ENCODE assay signal across 11 mouse cellular contexts in the genomic region with DNA sequence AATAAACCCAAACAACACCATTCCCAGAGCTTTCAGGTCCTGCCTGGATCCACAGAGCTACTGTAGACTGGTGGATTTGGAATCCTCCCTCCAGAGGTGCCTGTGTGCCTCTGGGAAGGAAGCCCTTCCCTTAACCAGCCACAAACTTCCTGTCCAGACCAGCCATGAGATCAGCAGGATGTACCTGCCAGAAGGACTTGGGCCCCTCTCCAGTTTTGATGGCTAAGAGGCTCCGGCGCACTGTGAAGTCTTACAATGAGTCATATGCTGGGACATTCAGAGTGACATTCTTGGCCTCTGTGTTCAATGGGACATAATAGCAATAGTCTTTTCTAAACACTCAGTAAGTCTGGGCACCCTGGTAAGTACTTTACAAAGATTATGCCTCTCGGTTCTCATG.
A peak's percentile ranks its signal among the peaks of the same experiment; 100 is the strongest.
DNase-seq lines count a peak whose midpoint lies in the region; ATAC-seq and TF ChIP-seq lines count a peak whose summit lies in the region.
"Had no signal": no experiment of that assay in that cellular context is flagged by ENCODE, and none has a peak within 500 bp of the region (broad histone marks: within the 10 kb centered on the region; RNA-seq: fewer than 3 reads in every experiment).

No protein-coding gene starts in this region.

- 87% methylated on average over 3 of the region's 3 CpGs for WGBS in limb, embryonic 10.5 days
- 80% methylated on average over 3 of the region's 3 CpGs for WGBS in kidney, embryonic 14.5 days

- peaks cover 59% of the 10 kb centered on the region for H3K4me1 ChIP-seq in limb, embryonic 10.5 days
- peaks cover 8% of the 10 kb centered on the region; the same call in 1 of the 2 replicates for H3K4me1 ChIP-seq in kidney, embryonic 14.5 days (ENCODE audit: control insufficient read depth, insufficient read depth, low read length)

- H3K4me3 ChIP-seq in limb, embryonic 10.5 days: no peak overlapping the region
- H3K4me3 ChIP-seq in myocyte: no peak overlapping the region
- H3K4me3 ChIP-seq in kidney, embryonic 14.5 days (ENCODE audit: low read length): no peak overlapping the region
- H3K4me3 ChIP-seq: left cerebral cortex, adult 2 months had no signal

- H3K9ac ChIP-seq in kidney, embryonic 14.5 days (ENCODE audit: low read depth, low read length): no peak overlapping the region

- H3K36me3 ChIP-seq in limb, embryonic 10.5 days: no peaks in the 10 kb centered on the region
- no peaks in the 10 kb centered on the region for H3K36me3 ChIP-seq in myocyte (ENCODE audit: control insufficient read depth, insufficient read depth)
- H3K36me3 ChIP-seq in kidney, embryonic 14.5 days (ENCODE audit: control insufficient read depth, insufficient read depth, low read length): no peaks in the 10 kb centered on the region

- DNase-seq in kidney, postnatal 14 days: peak; percentile 19
- no peak for DNase-seq in kidney, adult 9 months
- peak; percentile 66 for DNase-seq in gastrocnemius, postnatal 25 days
- DNase-seq in limb, embryonic 10.5 days (ENCODE audit: low spot score): no peak
- no peak for DNase-seq in cerebellum, adult 11 months
- DNase-seq in MN1 (ENCODE audit: low spot score): no peak
- DNase-seq: cerebellum, postnatal 14 days; kidney, adult 8-10 months had no signal

- H3K9me3 ChIP-seq in limb, embryonic 10.5 days (replicated peaks): no peaks in the 10 kb centered on the region
- no peaks in the 10 kb centered on the region; the same call in 1 of the 2 replicates for H3K9me3 ChIP-seq in kidney, embryonic 14.5 days (ENCODE audit: control insufficient read depth, low read length)

- H3K27ac ChIP-seq in limb, embryonic 10.5 days: peak overlapping the region; percentile 26; the same call in 1 of the 2 replicates
- no peak overlapping the region; the same call in 1 of the 2 replicates for H3K27ac ChIP-seq in kidney, embryonic 14.5 days (ENCODE audit: low read depth, low read length)
- H3K27ac ChIP-seq: left cerebral cortex, adult 2 months had no signal

- TF ChIP-seq POLR2A in myocyte (IDR thresholded peaks at IDR 0.05; ENCODE audit: insufficient read length, low read depth): no peak

- H3ac ChIP-seq in myocyte (ENCODE audit: control insufficient read depth, insufficient read length): no peak overlapping the region

- H3K4me2 ChIP-seq in myocyte (ENCODE audit: low read depth): peak overlapping the region; percentile 76
- H3K4me2 ChIP-seq in kidney, embryonic 14.5 days (replicated peaks; ENCODE audit: low read depth, low read length): no peak overlapping the region

- H3K27me3 ChIP-seq in limb, embryonic 10.5 days (ENCODE audit: low read depth, poor library complexity, severe bottlenecking): no peaks in the 10 kb centered on the region
- H3K27me3 ChIP-seq in myocyte (ENCODE audit: control insufficient read depth, insufficient read depth, insufficient read length): no peaks in the 10 kb centered on the region
- no peaks in the 10 kb centered on the region for H3K27me3 ChIP-seq in kidney, embryonic 14.5 days (ENCODE audit: control insufficient read depth, insufficient read depth, low read length)

- no peak for ATAC-seq in kidney, embryonic 14.5 days (ENCODE audit: low FRiP score, low TSS enrichment)

- H3K79me2 ChIP-seq in myocyte (ENCODE audit: control insufficient read depth, insufficient read depth): no peaks in the 10 kb centered on the region

TF ChIP-seq in myocyte, 11 proteins besides CTCF, POLR2A, EP300 and RAD21:
- TF ChIP-seq USF1 (IDR thresholded peaks at IDR 0.05; ENCODE audit: low read depth) (no peak), REST (IDR thresholded peaks at IDR 0.05; ENCODE audit: insufficient read depth, insufficient read length) (no peak), CEBPB (IDR thresholded peaks at IDR 0.05; ENCODE audit: insufficient read depth, poor library complexity, severe bottlenecking) (no peak), TCF12 (IDR thresholded peaks at IDR 0.05; ENCODE audit: insufficient read depth, poor library complexity, severe bottlenecking) (no peak), E2F4 (IDR thresholded peaks at IDR 0.05; ENCODE audit: insufficient read depth) (no peak), MYOG (IDR thresholded peaks at IDR 0.05; ENCODE audit: control insufficient read depth in 1 of 3, insufficient read depth in 1 of 3, insufficient read length in 2 of 3, low read depth in 2 of 3) (no peak), POLR2AphosphoS2 (IDR thresholded peaks at IDR 0.05; ENCODE audit: insufficient read length, low read depth) (no peak), MYOD1 (IDR thresholded peaks at IDR 0.05; ENCODE audit: control insufficient read depth in 1 of 3, insufficient read length in 2 of 3, low read depth in 2 of 3) (no peak), MAX (IDR thresholded peaks at IDR 0.05; ENCODE audit: low read depth) (no peak), TCF3 (IDR thresholded peaks at IDR 0.05; ENCODE audit: insufficient read length, low read depth) (no peak)

Comparison
In these comparisons a context has a peak if more than half of its experiments do, and no peak if none do; other contexts are left out.
1. DNase-seq: peak in kidney, postnatal 14 days (single experiment) and gastrocnemius, postnatal 25 days (single experiment); none in kidney, adult 9 months (single experiment), limb, embryonic 10.5 days (single experiment), cerebellum, adult 11 months (single experiment) and MN1 (single experiment).